Mouse (Mus musculus) liver, adult 2 months (tissue): ENCODE data around the gene Adam6a.

ENCODE experiments used
- CTCF ChIP-seq: fragments of 200-500 bp; IDR thresholded peaks from 2 replicates; pipeline ENCODE4 v1.5.1; 2011; ENCODE audit warnings: low read depth, low read length, control low read depth
- POLR2A ChIP-seq: fragments of 200-500 bp; IDR thresholded peaks from 2 replicates; pipeline ENCODE4 v1.6.1; 2011; ENCODE audit warnings: low read length, control low read depth; ENCODE audit not compliant: insufficient read depth; ENCODE audit errors: extremely low read depth

- TF ChIP-seq CTCF (no peak), POLR2A (no peak)
Observed at GRCm38 (mm10) chr12:113588001-113588400, 44.3 kb downstream of the Adam6a start.
